Mouse (Mus musculus): ENCODE data around the gene Enho. TPM values are rescaled to one million over a fixed set of nuclear protein-coding genes. Genes with fewer than 3 reads are reported as not detected.

Gene Enho
- polyA plus RNA-seq, 2 experiments: 12.5 to 15.6 TPM

- ATAC-seq (ENCODE audit: low FRiP score, low read depth) (no peak), DNase-seq (ENCODE audit: low spot score) (no peak)
- 75% methylated on average over 10 of the region's 10 CpGs for WGBS
- Histone ChIP-seq H3K36me3 (ENCODE audit: control insufficient read depth, insufficient read depth, low read length) (no peaks in the 10 kb centered on the region), H3K27ac (replicated peaks; ENCODE audit: low read depth, low read length) (no peak overlapping the region), H3K9ac (ENCODE audit: low read depth, low read length, severe bottlenecking) (no peak overlapping the region), H3K4me3 (replicated peaks; ENCODE audit: low read length) (no peak overlapping the region), H3K4me1 (ENCODE audit: control insufficient read depth, insufficient read depth, low read length) (no peaks in the 10 kb centered on the region), H3K27me3 (ENCODE audit: control insufficient read depth, insufficient read depth, low read length) (peaks cover 5% of the 10 kb centered on the region; the same call in 1 of the 2 replicates), H3K4me2 (replicated peaks; ENCODE audit: low read depth, low read length, severe bottlenecking) (no peak overlapping the region), H3K9me3 (ENCODE audit: control insufficient read depth, low read length) (no peaks in the 10 kb centered on the region)
- no peak for TF ChIP-seq POLR2A (IDR thresholded peaks at IDR 0.05; ENCODE audit: borderline replicate concordance, extremely low read depth, insufficient read depth, insufficient read length)
Measured at GRCm38 (mm10) chr4:41609681-41610593, 30.2 kb downstream of the Enho start.

DNA sequence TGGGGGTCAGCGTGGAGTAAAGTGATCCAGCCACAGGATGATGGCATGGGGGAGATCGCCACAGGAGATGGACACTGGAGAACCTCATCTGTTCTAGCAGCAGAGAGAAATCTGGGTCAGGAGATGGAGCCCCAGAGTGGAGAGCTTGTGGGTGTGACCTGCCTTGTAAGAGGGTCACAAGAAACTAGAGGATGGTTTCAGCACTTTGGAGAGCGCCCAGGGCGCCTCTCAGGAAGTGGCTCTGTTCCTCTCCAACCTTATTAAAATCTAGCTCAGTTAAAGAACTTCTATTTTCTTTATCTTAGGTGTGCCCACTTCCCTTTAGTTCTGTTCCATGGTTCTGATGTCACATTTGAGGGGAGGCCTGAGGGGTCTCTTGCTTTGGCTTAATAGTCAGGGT, 33.3 kb downstream of the Enho start:
- H3K4me1 ChIP-seq (ENCODE audit: control insufficient read depth, insufficient read depth, low read length): no peaks in the 10 kb centered on the region
- peaks cover 10% of the 10 kb centered on the region; the same call in 1 of the 2 replicates for H3K27me3 ChIP-seq (ENCODE audit: control insufficient read depth, insufficient read depth, low read length)
- TF ChIP-seq POLR2A (IDR thresholded peaks at IDR 0.05; ENCODE audit: borderline replicate concordance, extremely low read depth, insufficient read depth, insufficient read length): no peak
- H3K4me3 ChIP-seq (replicated peaks; ENCODE audit: low read length): no peak overlapping the region
- no peaks in the 10 kb centered on the region for H3K36me3 ChIP-seq (ENCODE audit: control insufficient read depth, insufficient read depth, low read length)
- 26% methylated on average over 4 of the region's 4 CpGs for WGBS
- DNase-seq (ENCODE audit: low spot score): peak; percentile 90
- H3K9me3 ChIP-seq (ENCODE audit: control insufficient read depth, low read length): no peaks in the 10 kb centered on the region
- H3K4me2 ChIP-seq (replicated peaks; ENCODE audit: low read depth, low read length, severe bottlenecking): no peak overlapping the region
- ATAC-seq (ENCODE audit: low FRiP score, low read depth): no peak
- no peak overlapping the region for H3K9ac ChIP-seq (ENCODE audit: low read depth, low read length, severe bottlenecking)
- no peak overlapping the region for H3K27ac ChIP-seq (replicated peaks; ENCODE audit: low read depth, low read length)

- H3K9me3 ChIP-seq (ENCODE audit: control insufficient read depth, low read length): no peaks in the 10 kb centered on the region
- no peak for TF ChIP-seq POLR2A (IDR thresholded peaks at IDR 0.05; ENCODE audit: borderline replicate concordance, extremely low read depth, insufficient read depth, insufficient read length)
- no peaks in the 10 kb centered on the region for H3K36me3 ChIP-seq (ENCODE audit: control insufficient read depth, insufficient read depth, low read length)
- no peak overlapping the region for H3K4me2 ChIP-seq (replicated peaks; ENCODE audit: low read depth, low read length, severe bottlenecking)
- no peak overlapping the region for H3K27ac ChIP-seq (replicated peaks; ENCODE audit: low read depth, low read length)
- DNase-seq (ENCODE audit: low spot score) (no peak), ATAC-seq (ENCODE audit: low FRiP score, low read depth) (no peak)
- H3K9ac ChIP-seq (ENCODE audit: low read depth, low read length, severe bottlenecking): no peak overlapping the region
- peaks cover 10% of the 10 kb centered on the region; the same call in 1 of the 2 replicates for H3K27me3 ChIP-seq (ENCODE audit: control insufficient read depth, insufficient read depth, low read length)
- 52% methylated on average over 8 of the region's 8 CpGs for WGBS
- H3K4me1 ChIP-seq (ENCODE audit: control insufficient read depth, insufficient read depth, low read length): no peaks in the 10 kb centered on the region
- no peak overlapping the region for H3K4me3 ChIP-seq (replicated peaks; ENCODE audit: low read length)
Measured at GRCm38 (mm10) chr4:41604476-41605396, 35.4 kb downstream of the Enho start.

DNA sequence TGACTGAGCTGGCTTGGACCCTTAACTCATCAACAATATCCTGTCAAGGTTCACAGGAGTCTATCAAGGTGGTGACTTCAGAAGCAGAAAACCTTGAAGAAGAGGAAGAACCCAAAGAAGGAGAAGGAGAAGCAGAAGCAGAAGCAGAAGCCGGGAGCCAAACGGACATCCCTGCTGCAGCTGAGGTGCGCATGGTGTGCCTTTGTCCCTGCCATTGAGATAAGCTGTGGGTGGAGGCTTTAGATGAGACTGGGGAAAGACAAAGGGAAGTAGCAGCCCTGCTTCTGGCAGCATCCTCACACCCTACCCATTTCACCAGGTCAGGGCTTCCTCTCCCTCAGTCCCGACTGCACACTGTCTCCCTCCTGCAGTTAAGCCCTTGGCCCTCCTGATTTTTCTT, 37.3 kb downstream of the Enho start:
- H3K4me2 ChIP-seq (replicated peaks; ENCODE audit: low read depth, low read length, severe bottlenecking): no peak overlapping the region
- no peak overlapping the region for H3K27ac ChIP-seq (replicated peaks; ENCODE audit: low read depth, low read length)
- ATAC-seq (ENCODE audit: low FRiP score, low read depth) (no peak), DNase-seq (ENCODE audit: low spot score) (no peak)
- H3K9me3 ChIP-seq (ENCODE audit: control insufficient read depth, low read length): no peaks in the 10 kb centered on the region
- WGBS: 76% methylated on average over 4 of the region's 4 CpGs
- no peaks in the 10 kb centered on the region for H3K4me1 ChIP-seq (ENCODE audit: control insufficient read depth, insufficient read depth, low read length)
- H3K4me3 ChIP-seq (replicated peaks; ENCODE audit: low read length): no peak overlapping the region
- no peak overlapping the region for H3K9ac ChIP-seq (ENCODE audit: low read depth, low read length, severe bottlenecking)
- H3K27me3 ChIP-seq (ENCODE audit: control insufficient read depth, insufficient read depth, low read length): peaks cover 10% of the 10 kb centered on the region; the same call in 1 of the 2 replicates
- TF ChIP-seq POLR2A (IDR thresholded peaks at IDR 0.05; ENCODE audit: borderline replicate concordance, extremely low read depth, insufficient read depth, insufficient read length): no peak
- H3K36me3 ChIP-seq (ENCODE audit: control insufficient read depth, insufficient read depth, low read length): no peaks in the 10 kb centered on the region

Other genes with a start within 250 kb of the Enho start
- 7.0 and 7.2 TPM in 2 replicates for gene Kif24, start 175.4 kb downstream of the Enho start, polyA plus RNA-seq (2012; rRNA removed)
- 4.3 and 4.6 TPM in 2 replicates for gene Kif24, start 175.4 kb downstream of the Enho start, polyA plus RNA-seq (2014; fragmentation: Nextera tagmentation; extraction: Ambion mirVana)
- gene Nudt2, start 175.2 kb downstream of the Enho start, polyA plus RNA-seq (2012; rRNA removed): 19.1 and 32.6 TPM in 2 replicates
- 47.7 and 52.8 TPM in 2 replicates for gene Nudt2, start 175.2 kb downstream of the Enho start, polyA plus RNA-seq (2014; fragmentation: Nextera tagmentation; extraction: Ambion mirVana)
- gene AI464131, start 137.2 kb downstream of the Enho start, polyA plus RNA-seq (2012; rRNA removed): 5.4 and 5.5 TPM in 2 replicates
- gene AI464131, start 137.2 kb downstream of the Enho start, polyA plus RNA-seq (2014; fragmentation: Nextera tagmentation; extraction: Ambion mirVana): 4.7 and 5.9 TPM in 2 replicates
- gene 1110017D15Rik, start 123.0 kb downstream of the Enho start, polyA plus RNA-seq (2012; rRNA removed): 0.76 and 0.78 TPM in 2 replicates
- gene 1110017D15Rik, start 123.0 kb downstream of the Enho start, polyA plus RNA-seq (2014; fragmentation: Nextera tagmentation; extraction: Ambion mirVana): 0.44 and 0.50 TPM in 2 replicates
- gene Fam219a, start 70.8 kb downstream of the Enho start, polyA plus RNA-seq (2012; rRNA removed): 13.7 and 19.5 TPM in 2 replicates
- gene Fam219a, start 70.8 kb downstream of the Enho start, polyA plus RNA-seq (2014; fragmentation: Nextera tagmentation; extraction: Ambion mirVana): 2.4 and 2.6 TPM in 2 replicates
- gene Dnaic1, start 70.5 kb downstream of the Enho start, polyA plus RNA-seq (2012; rRNA removed): 0.78 and 0.99 TPM in 2 replicates
- gene Dnaic1, start 70.5 kb downstream of the Enho start, polyA plus RNA-seq (2014; fragmentation: Nextera tagmentation; extraction: Ambion mirVana): 0.67 TPM in 1 of 2 replicates, not detected in the other
- 34.2 and 43.6 TPM in 2 replicates for gene Cntfr, start 56.8 kb upstream of the Enho start, polyA plus RNA-seq (2012; rRNA removed)
- 5.3 and 5.4 TPM in 2 replicates for gene Cntfr, start 56.8 kb upstream of the Enho start, polyA plus RNA-seq (2014; fragmentation: Nextera tagmentation; extraction: Ambion mirVana)
- gene Il11ra1, start 59.7 kb upstream of the Enho start, polyA plus RNA-seq (2012; rRNA removed): 247 and 316 TPM in 2 replicates
- gene Il11ra1, start 59.7 kb upstream of the Enho start, polyA plus RNA-seq (2014; fragmentation: Nextera tagmentation; extraction: Ambion mirVana): 384 and 431 TPM in 2 replicates
- 59.3 and 67.5 TPM in 2 replicates for gene Rpp25l, start 73.2 kb upstream of the Enho start, polyA plus RNA-seq (2012; rRNA removed)
- 69.8 and 76.2 TPM in 2 replicates for gene Rpp25l, start 73.2 kb upstream of the Enho start, polyA plus RNA-seq (2014; fragmentation: Nextera tagmentation; extraction: Ambion mirVana)
- gene Dctn3, start 82.8 kb upstream of the Enho start, polyA plus RNA-seq (2012; rRNA removed): 64.2 and 70.1 TPM in 2 replicates
- gene Dctn3, start 82.8 kb upstream of the Enho start, polyA plus RNA-seq (2014; fragmentation: Nextera tagmentation; extraction: Ambion mirVana): 99.1 and 101 TPM in 2 replicates
- gene Arid3c, start 90.8 kb upstream of the Enho start, polyA plus RNA-seq (2012; rRNA removed): 0.09 and 0.20 TPM in 2 replicates
- 0.29 TPM in 1 of 2 replicates, not detected in the other for gene Arid3c, start 90.8 kb upstream of the Enho start, polyA plus RNA-seq (2014; fragmentation: Nextera tagmentation; extraction: Ambion mirVana)
- 83.3 and 119 TPM in 2 replicates for gene Galt, start 114.9 kb upstream of the Enho start, polyA plus RNA-seq (2012; rRNA removed)
- 39.5 and 43.6 TPM in 2 replicates for gene Galt, start 114.9 kb upstream of the Enho start, polyA plus RNA-seq (2014; fragmentation: Nextera tagmentation; extraction: Ambion mirVana)
- 79.2 and 91.4 TPM in 2 replicates for gene Sigmar1, start 115.8 kb upstream of the Enho start, polyA plus RNA-seq (2012; rRNA removed)
- 85.3 and 88.9 TPM in 2 replicates for gene Sigmar1, start 115.8 kb upstream of the Enho start, polyA plus RNA-seq (2014; fragmentation: Nextera tagmentation; extraction: Ambion mirVana)
- gene Ccl27a, start 133.9 kb upstream of the Enho start, polyA plus RNA-seq (2012; rRNA removed): 96.6 and 107 TPM in 2 replicates
- 44.9 and 50.9 TPM in 2 replicates for gene Ccl27a, start 133.9 kb upstream of the Enho start, polyA plus RNA-seq (2014; fragmentation: Nextera tagmentation; extraction: Ambion mirVana)

All from limb, embryonic 14.5 days (tissue).